Mouse (Mus musculus) ZHBTc4 (cell line): Measurements from ENCODE around the gene Ifnar1.
"Not testable (repeated sequence)": the region's sequence is repeated elsewhere in the genome, so short reads cannot be mapped to it uniquely, and the experiment has no call there.

Source experiments
- DNase-seq: peaks from one replicate; pipeline ENCODE4 v3.0.0-alpha.2; 2011; ENCODE audit warnings: low read depth, low spot score

Gene Ifnar1

GRCm38 (mm10) chr16:91504701-91505100, 19.7 kb downstream of the Ifnar1 start:
- DNase-seq, result no peak

DNA sequence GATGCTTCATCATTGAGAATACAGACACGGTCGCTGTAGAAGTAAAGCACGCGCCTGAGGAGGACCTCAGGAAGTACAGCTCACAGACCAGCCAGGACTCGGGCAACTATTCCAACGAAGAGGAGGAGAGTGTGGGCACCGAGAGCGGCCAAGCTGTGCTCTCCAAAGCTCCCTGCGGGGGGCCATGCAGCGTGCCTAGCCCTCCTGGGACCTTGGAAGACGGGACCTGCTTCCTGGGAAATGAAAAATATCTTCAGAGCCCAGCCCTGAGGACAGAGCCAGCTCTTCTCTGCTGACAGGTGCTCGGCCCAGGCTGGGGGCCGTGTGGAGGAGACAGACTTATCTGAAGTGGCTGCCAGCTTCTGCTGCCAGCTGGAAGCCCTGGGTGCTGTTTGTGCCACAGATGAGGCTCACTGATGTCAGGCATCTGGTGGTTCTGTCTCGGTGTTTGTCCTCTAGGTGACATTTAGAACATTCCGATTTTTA, 20.1 kb downstream of the Ifnar1 start:
- no peak for DNase-seq

- DNase-seq, result no peak
Observed at GRCm38 (mm10) chr16:91506396-91506795, 21.4 kb downstream of the Ifnar1 start.

- peak; percentile 87 for DNase-seq
Observed at GRCm38 (mm10) chr16:91512161-91512787, 27.2 kb downstream of the Ifnar1 start.

DNA sequence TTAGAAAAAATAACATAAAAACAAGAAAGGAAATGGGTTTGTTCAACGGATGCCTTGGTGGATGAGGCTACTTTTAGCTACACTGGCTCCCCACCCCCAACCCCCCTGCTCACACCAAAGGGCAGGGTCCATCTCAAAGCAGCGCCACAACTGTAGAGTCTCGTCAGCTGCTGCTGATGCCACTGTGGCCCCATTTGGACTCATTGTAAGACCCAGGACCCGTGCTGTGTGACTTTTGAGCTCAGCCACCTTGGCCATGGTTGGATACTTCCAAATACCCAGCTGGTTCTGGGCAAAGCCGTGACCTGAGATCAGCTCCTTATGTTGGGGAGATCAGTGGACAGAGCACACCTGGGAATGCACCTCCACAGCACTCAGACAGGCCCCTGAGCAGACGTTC, 28.1 kb downstream of the Ifnar1 start:
- no peak for DNase-seq

DNA sequence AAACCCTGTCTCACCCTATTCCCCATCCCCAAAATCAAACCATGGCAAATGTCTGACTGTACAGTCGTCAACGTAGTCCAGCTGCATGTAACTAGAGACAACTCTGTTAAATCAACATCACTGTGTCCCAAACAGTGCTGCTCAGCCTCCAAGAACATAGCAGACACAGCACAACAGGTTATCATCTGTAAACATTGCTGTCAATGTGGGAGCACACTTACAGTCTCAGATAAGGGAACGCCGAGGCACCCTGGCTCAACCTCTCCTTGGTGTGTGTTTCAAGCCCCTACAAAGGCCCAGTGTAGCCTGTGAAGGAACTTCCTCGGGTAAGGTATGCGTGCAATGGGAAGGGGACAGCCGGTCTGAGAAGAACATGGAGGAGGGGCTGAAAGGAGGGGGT, 32.0 kb downstream of the Ifnar1 start:
- no peak for DNase-seq

DNA sequence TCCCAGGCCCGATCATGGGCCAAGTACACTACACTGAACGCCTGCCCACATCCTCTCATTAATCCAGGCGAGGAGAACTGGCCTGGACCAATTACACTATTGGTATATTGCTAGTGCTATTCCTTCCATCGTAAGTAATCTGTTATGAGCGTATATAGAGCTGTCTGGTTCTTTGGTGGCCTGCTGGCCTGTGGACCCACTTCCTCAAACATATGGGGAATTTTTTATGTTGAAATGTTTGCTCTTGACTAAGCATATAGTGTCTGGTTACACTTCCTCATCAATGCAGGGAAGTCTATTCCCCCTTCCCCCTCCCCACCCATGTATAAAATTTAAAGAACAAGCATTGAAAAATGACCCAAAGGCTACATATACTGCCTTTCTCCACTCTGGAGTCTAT, 37.0 kb downstream of the Ifnar1 start:
- DNase-seq, result no peak

DNA sequence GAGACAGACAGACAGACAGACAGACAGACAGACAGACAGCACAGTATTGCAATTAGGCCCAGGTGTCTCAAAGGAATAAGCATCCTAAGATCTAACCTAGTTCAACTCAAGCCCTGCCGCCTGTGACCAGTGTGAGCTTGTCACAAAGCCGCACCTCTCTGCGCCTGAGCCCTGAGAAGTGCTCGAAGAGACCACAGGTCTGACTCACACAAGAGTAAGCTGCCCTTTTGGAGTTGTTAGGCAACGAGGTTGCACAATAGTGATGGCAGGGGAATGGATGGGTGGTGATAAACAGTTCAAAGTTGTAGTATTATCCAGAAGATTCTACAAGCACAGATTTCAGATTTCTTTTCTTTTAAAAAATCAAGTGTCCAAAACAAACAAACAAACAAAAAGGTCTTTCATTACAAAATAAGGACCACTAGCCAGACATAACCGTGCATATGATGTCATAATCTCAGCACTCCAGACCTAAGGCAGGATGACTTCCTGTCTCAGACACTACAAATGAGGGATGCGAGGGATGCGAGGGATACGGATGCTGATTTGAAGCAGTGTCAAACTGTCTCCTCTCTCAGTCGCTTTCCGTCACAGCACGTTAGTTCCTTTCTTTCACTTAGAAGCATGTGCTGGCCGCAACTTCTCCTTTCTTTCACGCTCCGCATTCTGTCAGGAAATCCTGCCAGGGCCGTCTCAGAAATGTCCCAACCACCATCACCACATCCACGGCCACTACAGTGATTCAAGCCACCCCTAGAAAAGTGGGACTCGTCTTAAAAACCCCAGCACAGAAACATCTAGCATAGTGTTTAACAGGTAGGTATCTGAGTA, 37.7 kb downstream of the Ifnar1 start:
- no peak for DNase-seq

GRCm38 (mm10) chr16:91524206-91524605, 39.2 kb downstream of the Ifnar1 start:
- DNase-seq, result no peak

DNA sequence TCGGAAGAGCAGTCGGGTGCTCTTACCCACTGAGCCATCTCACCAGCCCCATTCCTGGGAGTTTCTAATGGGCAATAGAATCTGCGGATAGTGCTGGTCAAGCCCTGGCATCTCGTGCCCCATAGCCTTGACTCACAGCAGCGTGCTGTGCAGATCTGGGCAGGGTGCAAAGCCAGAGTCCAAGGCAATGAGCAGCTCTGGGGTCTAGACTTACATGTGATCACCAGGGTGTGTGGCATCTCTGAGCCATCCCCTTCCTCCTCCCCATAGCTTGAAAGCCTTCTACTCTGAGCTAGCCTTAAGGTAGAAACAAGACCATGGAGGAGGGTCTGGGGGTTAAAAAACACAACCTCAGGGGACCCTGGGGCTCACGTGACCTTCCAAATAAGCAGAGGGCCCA, 41.2 kb downstream of the Ifnar1 start:
- DNase-seq, result no peak

DNA sequence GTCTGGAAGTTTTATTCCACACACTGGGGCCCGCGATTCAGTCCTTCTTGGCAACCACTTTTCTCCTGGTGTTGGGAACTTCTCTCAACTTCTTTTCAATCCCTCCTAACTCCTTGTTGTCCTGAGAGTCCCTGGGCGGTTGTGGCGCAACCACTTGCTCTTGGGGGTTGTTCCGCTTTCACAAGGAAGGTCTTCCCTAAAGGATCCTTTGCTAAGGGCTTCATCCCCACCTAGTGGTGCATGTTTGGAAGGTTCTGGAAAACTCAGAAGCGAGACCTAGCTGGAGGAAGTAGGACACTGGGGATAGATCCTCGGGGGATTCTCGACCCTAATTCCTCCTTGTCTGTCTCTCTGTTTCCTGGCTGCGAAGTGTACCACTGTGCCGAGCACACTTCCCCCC, 42.0 kb downstream of the Ifnar1 start:
- DNase-seq, result peak; percentile 73

GRCm38 (mm10) chr16:91527500-91527899, 42.5 kb downstream of the Ifnar1 start:
- DNase-seq, result no peak

GRCm38 (mm10) chr16:91528578-91528977, 43.5 kb downstream of the Ifnar1 start:
- no peak for DNase-seq

GRCm38 (mm10) chr16:91530830-91531229, 45.8 kb downstream of the Ifnar1 start:
- DNase-seq, result not testable (repeated sequence)

DNA sequence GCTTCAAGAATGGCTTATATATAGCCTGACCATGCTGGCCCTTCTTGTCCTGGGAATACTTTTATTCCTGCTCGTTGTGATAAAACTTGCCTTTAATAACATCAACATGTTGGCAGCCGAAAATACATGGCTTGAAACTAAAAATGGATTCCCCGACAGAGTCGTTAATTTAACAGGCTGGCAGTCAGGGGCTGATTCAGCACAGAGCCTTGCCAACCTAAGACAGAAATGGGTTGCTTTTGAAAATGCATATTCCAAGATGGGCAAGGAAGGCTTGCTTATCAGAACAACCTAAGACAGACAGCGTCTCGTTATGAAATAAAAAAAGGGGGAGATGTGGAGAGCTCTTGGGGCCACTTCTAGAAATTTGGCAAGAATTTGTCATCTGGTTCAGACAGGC, 46.8 kb downstream of the Ifnar1 start:
- DNase-seq, result no peak

GRCm38 (mm10) chr16:91532429-91532828, 47.4 kb downstream of the Ifnar1 start:
- no peak for DNase-seq

- DNase-seq, result no peak
Observed at GRCm38 (mm10) chr16:91533097-91534001, 48.3 kb downstream of the Ifnar1 start.

GRCm38 (mm10) chr16:91534477-91534876, 49.4 kb downstream of the Ifnar1 start:
- DNase-seq, result peak; percentile 92

- no peak for DNase-seq
Observed at GRCm38 (mm10) chr16:91534888-91535287, 49.9 kb downstream of the Ifnar1 start.

DNA sequence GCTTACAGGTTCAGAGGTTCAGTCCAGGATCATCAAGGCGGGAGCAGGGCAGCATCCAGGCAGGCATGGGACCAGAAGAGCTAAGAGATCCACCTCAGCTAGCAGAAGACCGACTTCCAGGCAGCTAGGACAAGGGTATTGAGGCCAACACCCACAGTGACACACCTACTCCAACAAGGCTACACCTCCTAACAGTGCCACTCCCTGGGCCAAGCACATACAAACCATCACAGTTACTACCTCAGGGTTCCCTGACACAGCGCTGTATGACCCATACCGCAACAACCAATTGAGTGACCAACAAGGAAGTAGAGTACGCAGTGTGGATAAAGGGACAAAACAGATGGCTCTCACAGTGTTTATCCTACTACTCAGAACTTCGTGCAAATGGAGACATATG, 51.3 kb downstream of the Ifnar1 start:
- DNase-seq, result no peak

DNA sequence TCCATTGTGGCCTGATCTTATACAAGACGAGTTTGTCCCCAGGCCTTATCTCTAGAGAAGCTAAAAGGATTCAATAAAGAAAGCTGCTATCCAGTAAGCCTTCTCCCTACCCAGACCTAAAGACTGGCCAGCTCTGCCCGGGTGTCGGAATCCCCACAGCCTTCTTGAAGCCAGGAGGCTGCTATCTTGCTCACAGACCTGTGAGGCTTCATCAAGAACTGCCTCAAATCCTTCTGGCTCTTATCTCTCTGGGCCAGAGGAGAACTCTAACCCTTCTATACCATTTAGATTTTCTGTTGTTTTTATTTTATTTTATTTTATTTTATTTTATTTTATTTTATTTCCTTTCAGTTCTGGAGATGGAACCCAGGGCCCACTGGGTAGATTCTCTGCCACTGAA, 52.0 kb downstream of the Ifnar1 start:
- no peak for DNase-seq

DNA sequence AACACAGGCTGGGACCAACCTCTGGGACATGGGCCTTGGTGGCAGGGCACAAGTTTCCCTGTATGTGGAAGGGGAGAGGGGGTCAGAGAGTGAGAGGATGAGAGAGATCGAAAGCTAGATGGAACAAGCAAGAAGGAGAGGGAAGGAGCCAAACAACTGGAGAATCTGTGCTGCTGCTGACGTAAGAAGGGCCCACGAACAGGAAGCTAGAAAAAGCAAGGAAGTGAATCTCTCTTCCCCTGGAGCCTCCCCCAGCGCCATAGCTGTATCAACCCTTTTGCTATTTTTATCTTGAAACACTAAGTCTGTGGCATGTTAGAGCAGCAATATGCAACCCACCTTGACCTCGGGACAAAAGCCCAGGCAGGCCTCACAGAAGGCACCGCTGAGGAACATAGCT, 53.0 kb downstream of the Ifnar1 start:
- DNase-seq, result no peak
